Mouse (Mus musculus): ENCODE measurements at regions not wholly inside any gene's neighbourhood (a gene's known extent, or its start where the extent isn't known, plus 50 kb on each side); places are given as distances from the start of the nearest gene placed in this dataset.
A peak's percentile ranks its signal among the peaks of the same experiment; 100 is the strongest.

GRCm38 (mm10) chr5:11983452-11983851 lies 65.6 kb downstream of the 4933402N22Rik start:
- H3K27me3 ChIP-seq (ENCODE audit: control insufficient read depth, insufficient read depth, low read length), result no peaks in the 10 kb centered on the region
- TF ChIP-seq POLR2A (IDR thresholded peaks at IDR 0.05; ENCODE audit: borderline replicate concordance, insufficient read depth, low read length) (no peak), CTCF (IDR thresholded peaks at IDR 0.05; ENCODE audit: borderline replicate concordance, insufficient read depth, low read depth, low read length) (no peak)
- 66% methylated on average over 4 of the region's 4 CpGs for WGBS
- no peaks in the 10 kb centered on the region for H3K4me1 ChIP-seq (ENCODE audit: control insufficient read depth, insufficient read depth, low read length)
- no peak for DNase-seq
- no peak overlapping the region for H3K27ac ChIP-seq (ENCODE audit: insufficient read depth, low read length)
- H3K4me3 ChIP-seq (replicated peaks; ENCODE audit: insufficient read depth, low read depth, low read length), result no peak overlapping the region

- no peak for TF ChIP-seq POLR2A (IDR thresholded peaks at IDR 0.05; ENCODE audit: borderline replicate concordance, insufficient read depth, low read length)
- TF ChIP-seq CTCF (IDR thresholded peaks at IDR 0.05; ENCODE audit: borderline replicate concordance, insufficient read depth, low read depth, low read length), result no peak
- Histone ChIP-seq H3K4me3 (replicated peaks; ENCODE audit: insufficient read depth, low read depth, low read length) (no peak overlapping the region), H3K27me3 (ENCODE audit: control insufficient read depth, insufficient read depth, low read length) (no peaks in the 10 kb centered on the region), H3K4me1 (ENCODE audit: control insufficient read depth, insufficient read depth, low read length) (no peaks in the 10 kb centered on the region), H3K27ac (ENCODE audit: insufficient read depth, low read length) (no peak overlapping the region)
- WGBS, result 82% methylated on average over 5 of the region's 5 CpGs
- DNase-seq, result no peak
Measured at GRCm38 (mm10) chr5:11989140-11989539, 71.3 kb downstream of the 4933402N22Rik start.

GRCm38 (mm10) chr5:12000777-12001176 lies 82.9 kb downstream of the 4933402N22Rik start:
- Histone ChIP-seq H3K27ac (ENCODE audit: insufficient read depth, low read length) (no peak overlapping the region), H3K4me3 (replicated peaks; ENCODE audit: insufficient read depth, low read depth, low read length) (no peak overlapping the region)
- TF ChIP-seq CTCF (IDR thresholded peaks at IDR 0.05; ENCODE audit: borderline replicate concordance, insufficient read depth, low read depth, low read length) (no peak), POLR2A (IDR thresholded peaks at IDR 0.05; ENCODE audit: borderline replicate concordance, insufficient read depth, low read length) (no peak)

GRCm38 (mm10) chr5:12006473-12006872 lies 88.6 kb downstream of the 4933402N22Rik start:
- no peak for DNase-seq
- no peaks in the 10 kb centered on the region for H3K27me3 ChIP-seq (ENCODE audit: control insufficient read depth, insufficient read depth, low read length)
- WGBS, result 88% methylated on average over 3 of the region's 3 CpGs
- TF ChIP-seq POLR2A (IDR thresholded peaks at IDR 0.05; ENCODE audit: borderline replicate concordance, insufficient read depth, low read length), result no peak
- no peak for TF ChIP-seq CTCF (IDR thresholded peaks at IDR 0.05; ENCODE audit: borderline replicate concordance, insufficient read depth, low read depth, low read length)
- no peak overlapping the region for H3K27ac ChIP-seq (ENCODE audit: insufficient read depth, low read length)
- H3K4me3 ChIP-seq (replicated peaks; ENCODE audit: insufficient read depth, low read depth, low read length), result no peak overlapping the region
- H3K4me1 ChIP-seq (ENCODE audit: control insufficient read depth, insufficient read depth, low read length), result no peaks in the 10 kb centered on the region

More at GRCm38 (mm10) chr5:12000777-12001176, 82.9 kb downstream of the 4933402N22Rik start:
- Histone ChIP-seq H3K27me3 (ENCODE audit: control insufficient read depth, insufficient read depth, low read length) (no peaks in the 10 kb centered on the region), H3K4me1 (ENCODE audit: control insufficient read depth, insufficient read depth, low read length) (no peaks in the 10 kb centered on the region)
- no peak for DNase-seq

- DNase-seq, result no peak
- TF ChIP-seq CTCF (IDR thresholded peaks at IDR 0.05; ENCODE audit: borderline replicate concordance, insufficient read depth, low read depth, low read length), result no peak
- no peak for TF ChIP-seq POLR2A (IDR thresholded peaks at IDR 0.05; ENCODE audit: borderline replicate concordance, insufficient read depth, low read length)
- Histone ChIP-seq H3K4me3 (replicated peaks; ENCODE audit: insufficient read depth, low read depth, low read length) (no peak overlapping the region), H3K27ac (ENCODE audit: insufficient read depth, low read length) (no peak overlapping the region), H3K4me1 (ENCODE audit: control insufficient read depth, insufficient read depth, low read length) (no peaks in the 10 kb centered on the region), H3K27me3 (ENCODE audit: control insufficient read depth, insufficient read depth, low read length) (no peaks in the 10 kb centered on the region)
- WGBS, result 71% methylated on average over 1 of the region's 1 CpGs
Measured at GRCm38 (mm10) chr5:12016332-12016731, 98.5 kb downstream of the 4933402N22Rik start.

GRCm38 (mm10) chr5:12020489-12020888 lies 102.6 kb downstream of the 4933402N22Rik start:
- DNase-seq, result no peak

GRCm38 (mm10) chr5:12024705-12025383 lies 107.0 kb downstream of the 4933402N22Rik start:
- TF ChIP-seq POLR2A (IDR thresholded peaks at IDR 0.05; ENCODE audit: borderline replicate concordance, insufficient read depth, low read length), result no peak
- TF ChIP-seq CTCF (IDR thresholded peaks at IDR 0.05; ENCODE audit: borderline replicate concordance, insufficient read depth, low read depth, low read length), result no peak
- Histone ChIP-seq H3K27me3 (ENCODE audit: control insufficient read depth, insufficient read depth, low read length) (no peaks in the 10 kb centered on the region), H3K27ac (ENCODE audit: insufficient read depth, low read length) (no peak overlapping the region), H3K4me3 (replicated peaks; ENCODE audit: insufficient read depth, low read depth, low read length) (no peak overlapping the region), H3K4me1 (ENCODE audit: control insufficient read depth, insufficient read depth, low read length) (no peaks in the 10 kb centered on the region)
- no peak for DNase-seq

More at GRCm38 (mm10) chr5:12020489-12020888, 102.6 kb downstream of the 4933402N22Rik start:
- no peak overlapping the region for H3K27ac ChIP-seq (ENCODE audit: insufficient read depth, low read length)
- no peak overlapping the region for H3K4me3 ChIP-seq (replicated peaks; ENCODE audit: insufficient read depth, low read depth, low read length)
- H3K27me3 ChIP-seq (ENCODE audit: control insufficient read depth, insufficient read depth, low read length), result no peaks in the 10 kb centered on the region
- no peak for TF ChIP-seq CTCF (IDR thresholded peaks at IDR 0.05; ENCODE audit: borderline replicate concordance, insufficient read depth, low read depth, low read length)
- TF ChIP-seq POLR2A (IDR thresholded peaks at IDR 0.05; ENCODE audit: borderline replicate concordance, insufficient read depth, low read length), result no peak
- no peaks in the 10 kb centered on the region for H3K4me1 ChIP-seq (ENCODE audit: control insufficient read depth, insufficient read depth, low read length)

GRCm38 (mm10) chr5:12030002-12030401 lies 112.2 kb downstream of the 4933402N22Rik start:
- WGBS, result 10% methylated on average over 5 of the region's 5 CpGs
- no peak overlapping the region for H3K4me3 ChIP-seq (replicated peaks; ENCODE audit: insufficient read depth, low read depth, low read length)
- H3K4me1 ChIP-seq (ENCODE audit: control insufficient read depth, insufficient read depth, low read length), result no peaks in the 10 kb centered on the region
- no peaks in the 10 kb centered on the region for H3K27me3 ChIP-seq (ENCODE audit: control insufficient read depth, insufficient read depth, low read length)
- no peak overlapping the region for H3K27ac ChIP-seq (ENCODE audit: insufficient read depth, low read length)
- peak in 1 of 2 experiments; percentile 17 for DNase-seq
- TF ChIP-seq POLR2A (IDR thresholded peaks at IDR 0.05; ENCODE audit: borderline replicate concordance, insufficient read depth, low read length) (no peak), CTCF (IDR thresholded peaks at IDR 0.05; ENCODE audit: borderline replicate concordance, insufficient read depth, low read depth, low read length) (0 out of 2 replicates have a peak, but pooled peaks have one; percentile 17)

All from cerebellum, adult 2 months (tissue).